Mouse (Mus musculus) retina, adult 2 months (tissue): Measurements from ENCODE around the gene Arih2.
"Not testable (repeated sequence)": the region's sequence is repeated elsewhere in the genome, so short reads cannot be mapped to it uniquely, and the experiment has no call there.

Experiments
- DNase-seq: peaks from one replicate; pipeline ENCODE4 v3.0.0-alpha.2; 2012; ENCODE audit warnings: low read depth, low spot score

Arih2 gene

DNA sequence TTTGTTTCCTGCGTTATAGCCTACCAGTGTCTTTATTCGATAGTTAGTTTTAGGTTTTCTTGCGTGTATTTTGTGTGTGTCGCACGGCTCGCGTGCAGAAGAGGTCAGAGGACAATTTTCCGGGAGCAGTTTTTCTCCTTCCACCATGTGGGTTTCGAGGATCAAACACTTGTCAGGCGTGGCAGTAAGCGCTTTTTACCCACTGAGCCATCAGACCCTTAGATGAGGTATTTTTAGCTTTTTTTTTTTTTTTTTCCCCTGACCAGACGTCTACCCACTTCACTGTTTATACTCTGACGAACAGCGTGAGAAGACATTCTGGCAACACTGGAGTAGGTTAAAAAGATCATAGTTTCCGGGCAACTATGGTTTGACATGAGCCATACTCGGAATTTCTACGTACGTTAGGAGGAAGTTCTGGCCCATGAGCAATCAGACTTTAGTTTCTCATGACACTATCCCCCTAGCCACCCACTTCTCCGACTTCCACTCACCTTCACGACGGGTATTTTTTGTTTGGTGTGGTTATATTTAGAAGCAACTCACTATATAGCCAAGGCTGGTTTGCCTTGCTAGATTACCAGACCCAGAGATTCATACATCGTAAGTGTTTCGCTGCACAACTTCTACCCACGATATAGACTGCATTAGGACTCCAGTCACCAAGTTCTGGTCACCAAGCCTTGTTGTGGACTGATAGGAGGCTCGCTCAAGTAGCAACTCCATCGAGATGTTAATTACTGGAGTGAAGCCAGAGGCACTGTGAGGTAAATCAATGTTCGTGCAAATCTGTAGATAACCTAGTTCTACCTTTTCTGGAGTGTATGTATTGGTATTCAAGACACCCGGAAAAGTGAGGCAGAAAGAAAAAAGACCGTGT, 615 bp upstream of the Arih2 start:
- DNase-seq: no peak

DNA sequence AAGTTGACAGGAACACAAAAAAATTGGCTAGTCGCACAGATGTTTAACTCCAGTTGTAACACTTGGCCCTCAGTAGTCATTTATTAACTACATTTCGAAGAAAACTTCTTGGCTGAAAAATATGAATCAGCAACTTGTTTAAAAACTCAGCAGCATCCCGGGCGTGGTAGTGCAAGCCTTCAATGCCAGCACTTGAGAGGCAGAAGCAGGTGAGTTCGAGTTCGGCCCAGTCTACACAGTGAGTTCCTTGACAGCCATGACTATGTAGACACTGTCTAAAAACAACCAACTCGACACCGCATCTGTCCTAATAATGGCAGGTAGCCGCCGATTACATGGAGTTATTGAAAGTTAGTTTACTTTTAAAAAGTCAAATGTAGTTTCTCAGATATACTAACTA, 1.0 kb downstream of the Arih2 start:
- no peak for DNase-seq

DNA sequence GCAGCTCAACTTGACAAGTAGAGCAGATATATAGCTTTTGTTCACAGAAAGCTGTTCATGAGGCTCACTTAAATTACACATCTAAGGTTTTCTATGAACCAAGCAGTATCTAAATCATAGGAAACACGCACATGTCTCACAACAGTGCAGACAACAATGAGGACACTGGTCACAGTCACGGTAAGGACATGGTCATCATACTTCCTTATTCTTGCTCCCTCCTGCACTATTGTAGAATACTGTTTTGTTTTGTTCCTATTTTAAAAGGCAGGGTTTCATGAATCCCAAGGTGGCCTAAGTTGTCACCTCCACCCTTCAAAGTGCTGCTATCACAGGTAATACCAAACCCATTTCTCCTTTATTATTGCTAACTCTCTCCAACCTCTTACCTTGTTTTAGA, 9.4 kb downstream of the Arih2 start:
- no peak for DNase-seq

DNA sequence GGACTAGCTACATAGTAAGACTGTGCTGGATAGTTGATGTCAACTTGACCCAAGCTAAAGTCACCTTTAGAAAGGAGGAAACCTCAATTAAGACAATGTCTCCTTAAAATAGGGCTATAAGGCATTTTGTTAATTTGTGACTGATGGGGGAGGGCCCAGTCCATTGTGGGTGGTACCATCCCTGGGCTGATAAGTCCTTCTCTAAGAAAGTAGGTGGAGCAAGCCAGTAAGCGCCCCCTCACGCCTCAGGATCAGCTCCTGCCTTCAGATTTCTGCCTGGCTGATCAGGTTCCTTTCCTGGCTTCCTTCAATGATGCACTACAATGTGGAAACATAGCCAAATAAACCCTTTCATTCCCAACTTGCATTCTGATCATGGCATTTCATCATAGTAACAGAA, 13.8 kb downstream of the Arih2 start:
- no peak for DNase-seq

DNA sequence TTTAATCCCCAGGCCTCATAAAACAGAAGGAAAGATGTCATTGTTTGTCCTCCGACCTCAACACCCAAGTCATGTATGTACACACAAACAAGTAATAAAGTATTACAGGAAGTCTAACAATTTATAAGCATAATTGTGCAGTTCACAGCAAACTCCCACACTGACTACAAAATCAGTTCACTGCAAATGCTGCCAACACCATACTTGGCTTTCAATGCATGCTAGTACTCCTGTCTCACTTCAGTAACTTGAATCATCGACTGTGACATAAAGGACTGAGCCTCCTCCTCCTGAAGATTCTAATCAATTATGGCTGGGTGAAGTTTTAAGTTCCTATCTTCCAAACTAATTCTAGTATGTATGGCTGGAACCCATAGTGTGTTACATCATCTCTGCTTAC, 15.3 kb downstream of the Arih2 start:
- no peak for DNase-seq

DNA sequence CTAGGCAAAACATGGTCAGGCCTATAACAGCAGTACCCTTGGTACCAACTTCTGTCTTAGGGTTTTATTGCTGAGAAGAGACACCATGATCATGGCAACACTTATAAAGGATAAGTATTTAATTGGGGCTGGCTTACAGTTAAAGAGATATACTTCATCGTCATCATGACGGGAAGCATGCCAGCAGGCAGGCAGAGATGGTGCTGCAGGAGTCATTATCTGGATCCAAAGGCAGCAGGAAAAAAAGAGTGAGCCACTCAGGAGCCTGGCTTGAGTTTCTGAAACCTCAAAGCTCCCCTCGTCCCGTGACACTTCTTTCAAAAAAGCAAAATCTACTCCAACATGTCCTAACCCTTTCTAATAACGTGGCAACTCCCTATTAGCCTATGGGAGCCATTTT, 16.8 kb downstream of the Arih2 start:
- DNase-seq: no peak

DNA sequence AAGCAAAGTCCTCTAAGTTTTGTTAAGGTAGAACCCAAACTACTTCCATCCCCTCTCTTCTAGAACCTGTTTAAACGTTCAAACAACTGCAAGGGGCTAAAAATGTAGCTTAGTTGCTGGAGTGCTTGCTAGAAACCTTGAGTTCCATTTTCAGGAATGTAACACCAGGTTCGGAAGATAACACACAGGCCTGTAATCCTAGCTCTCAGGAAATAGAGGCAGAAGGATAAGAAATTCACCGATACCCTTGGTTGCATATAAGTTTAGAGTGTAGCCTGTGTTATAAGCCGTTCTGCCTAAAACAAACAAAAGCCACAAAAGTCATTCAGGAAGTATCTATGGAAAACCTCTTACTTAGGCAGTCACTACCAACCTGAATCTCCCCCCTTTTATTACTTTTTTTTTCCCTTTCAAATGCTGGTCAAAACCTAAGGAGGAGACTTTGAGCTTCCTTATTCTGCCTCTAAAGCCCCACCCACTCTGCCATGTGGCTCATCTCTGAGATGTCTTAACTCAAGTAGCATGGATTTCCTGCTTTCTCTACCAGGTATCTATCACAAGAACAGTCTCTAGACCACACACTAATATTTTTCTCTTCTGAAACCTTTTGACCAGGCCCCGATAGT, 17.4 kb downstream of the Arih2 start:
- DNase-seq: no peak

DNA sequence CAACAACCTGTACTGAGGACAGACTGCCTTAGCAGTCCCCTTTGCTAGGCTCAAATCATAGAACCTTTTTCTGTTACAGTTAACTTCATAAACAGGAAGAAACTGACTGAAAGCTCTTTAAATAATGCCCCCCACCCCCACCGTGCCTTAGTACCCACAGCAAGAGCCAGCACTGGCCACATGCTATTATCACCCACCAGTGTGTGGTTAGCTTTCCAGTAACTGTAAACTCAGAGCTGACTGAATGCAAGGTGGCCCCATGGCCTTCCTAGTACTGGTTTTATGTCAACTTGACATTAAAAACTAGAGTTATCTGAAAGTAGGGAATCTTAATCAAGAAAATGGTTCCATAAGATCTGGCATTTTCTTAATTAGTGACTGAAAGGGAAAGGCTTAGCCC, 18.5 kb downstream of the Arih2 start:
- DNase-seq: no peak

DNA sequence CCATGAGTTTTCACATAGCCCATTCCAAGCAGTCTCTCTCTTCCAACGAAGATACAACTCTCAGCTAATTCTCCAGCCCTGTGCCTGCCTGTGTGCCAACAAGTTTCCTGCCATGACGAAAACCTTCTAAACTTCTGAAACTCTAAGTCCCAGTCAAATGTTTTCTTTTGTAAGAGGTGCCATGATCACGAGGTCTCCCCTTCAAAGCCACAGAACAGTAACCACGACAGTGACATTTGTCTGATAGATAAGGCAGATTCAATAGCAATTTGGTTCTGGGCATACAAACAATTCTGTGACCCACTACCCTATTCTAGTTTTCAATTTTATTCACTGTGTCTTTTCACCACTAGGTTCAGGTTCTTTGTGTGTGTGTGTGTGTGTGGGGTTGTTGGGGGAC, 21.0 kb downstream of the Arih2 start:
- no peak for DNase-seq

DNA sequence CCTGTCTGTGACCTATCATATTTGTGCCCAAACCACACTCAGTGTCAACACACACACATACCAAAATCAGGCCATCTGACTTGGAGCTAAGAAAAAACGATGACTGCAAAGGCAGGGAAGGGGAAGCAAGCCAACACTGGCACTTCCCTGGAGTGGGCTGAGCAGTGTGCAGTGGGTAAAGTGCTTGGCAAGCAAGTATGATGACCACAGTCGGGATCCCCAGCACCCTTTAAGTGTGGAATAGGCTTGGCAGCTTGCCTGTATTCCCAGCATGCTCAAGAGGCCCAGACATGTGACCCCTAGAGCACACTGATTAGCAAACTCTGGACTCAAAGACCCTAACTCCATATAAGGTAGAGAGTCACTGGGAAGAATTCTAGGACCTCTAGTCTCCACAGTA, 22.7 kb downstream of the Arih2 start:
- DNase-seq: no peak

DNA sequence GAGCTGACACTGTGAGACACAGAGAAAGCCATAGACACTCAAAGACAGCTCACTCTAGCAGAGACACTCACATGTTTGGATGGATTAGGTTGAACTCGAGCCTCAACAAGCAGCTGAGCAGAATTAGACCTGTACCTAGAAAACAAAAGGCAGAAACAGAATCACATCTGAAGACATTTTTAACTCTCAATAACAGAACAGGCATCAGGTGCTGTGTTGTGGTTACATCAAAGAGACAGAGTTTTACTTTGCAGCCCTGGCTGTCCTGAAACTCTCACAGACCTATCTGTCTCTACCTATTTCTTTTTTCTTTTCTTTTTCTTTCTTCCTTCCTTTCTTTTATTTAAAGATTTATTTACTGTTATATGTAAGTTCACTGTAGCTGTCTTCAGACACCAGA, 31.9 kb downstream of the Arih2 start:
- DNase-seq: no peak

DNA sequence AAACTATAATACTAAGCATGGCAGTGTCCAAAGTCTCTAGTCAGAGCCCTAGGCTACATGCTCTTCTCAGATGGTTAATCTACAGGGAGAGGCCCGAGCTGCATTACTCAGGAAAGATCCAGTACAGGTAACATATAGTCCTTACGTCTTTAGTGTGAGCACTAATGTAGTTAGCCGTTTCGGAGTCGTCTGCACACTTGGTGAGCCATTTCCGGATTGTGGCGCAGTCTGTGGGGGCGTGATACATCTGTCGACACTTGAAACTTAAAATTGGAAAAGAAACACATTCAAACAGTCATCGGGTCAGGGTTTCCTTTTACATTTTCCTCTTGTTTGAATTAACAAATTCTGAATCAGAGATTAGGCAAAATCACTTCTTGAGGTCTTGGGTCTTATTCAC, 37.7 kb downstream of the Arih2 start:
- no peak for DNase-seq

DNA sequence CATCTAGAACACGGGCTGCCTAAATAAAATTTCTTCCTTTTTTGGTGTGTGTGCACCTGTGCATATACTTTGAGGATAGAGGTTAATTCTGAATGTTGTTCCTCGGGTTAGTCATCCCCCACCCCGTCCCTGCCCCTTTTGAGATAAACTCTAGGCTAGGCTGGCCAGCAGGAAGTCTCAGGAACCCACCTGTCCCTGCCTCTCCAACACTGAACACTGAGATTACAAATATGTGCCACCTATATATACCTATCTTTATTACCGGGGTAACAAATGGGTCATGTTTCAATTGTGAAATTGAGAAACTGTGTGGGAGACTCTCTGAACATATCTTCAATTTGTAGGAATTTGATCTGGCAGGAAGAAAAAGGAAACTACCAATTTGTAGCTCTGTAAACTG, 40.3 kb downstream of the Arih2 start:
- no peak for DNase-seq

DNA sequence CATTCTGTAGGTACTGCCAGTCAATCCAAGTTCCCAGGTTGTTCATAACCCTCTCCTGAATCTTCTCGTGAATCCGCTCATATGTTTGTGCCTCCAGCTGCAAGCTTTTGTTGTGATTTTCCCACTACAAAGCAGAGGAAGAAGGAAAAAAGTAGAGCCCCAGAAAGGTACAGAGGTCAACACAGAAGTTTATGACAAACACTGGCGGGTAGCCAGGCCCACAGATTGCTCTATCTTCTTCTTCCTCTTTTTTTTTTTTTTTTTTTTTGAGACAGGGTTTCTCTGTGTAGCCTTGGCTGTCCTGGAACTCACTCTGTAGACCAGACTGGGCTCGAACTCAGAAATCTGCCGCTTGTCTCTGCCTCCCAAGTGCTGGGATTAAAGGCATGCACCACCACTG, 41.3 kb downstream of the Arih2 start:
- DNase-seq: not testable (repeated sequence)

DNA sequence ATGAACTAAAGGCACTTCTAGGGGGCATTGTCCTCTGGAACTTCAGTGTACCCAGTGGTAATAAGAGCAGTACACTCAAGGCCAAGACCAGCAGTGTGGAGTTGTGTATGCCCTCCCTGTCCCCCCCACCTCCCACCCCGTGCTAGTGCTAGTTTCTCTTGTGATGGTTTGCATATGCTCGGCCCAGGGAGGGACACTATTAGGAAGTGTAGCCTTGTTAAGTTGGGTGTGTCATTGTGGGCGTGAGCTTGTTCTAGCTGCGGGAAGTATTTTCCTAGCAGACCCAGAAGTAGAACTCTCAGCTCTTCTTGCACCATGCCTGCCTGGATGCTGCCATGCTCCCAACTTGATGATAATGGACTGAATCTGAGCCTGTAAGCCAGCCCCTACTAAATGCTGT, 47.2 kb downstream of the Arih2 start:
- DNase-seq: no peak

DNA sequence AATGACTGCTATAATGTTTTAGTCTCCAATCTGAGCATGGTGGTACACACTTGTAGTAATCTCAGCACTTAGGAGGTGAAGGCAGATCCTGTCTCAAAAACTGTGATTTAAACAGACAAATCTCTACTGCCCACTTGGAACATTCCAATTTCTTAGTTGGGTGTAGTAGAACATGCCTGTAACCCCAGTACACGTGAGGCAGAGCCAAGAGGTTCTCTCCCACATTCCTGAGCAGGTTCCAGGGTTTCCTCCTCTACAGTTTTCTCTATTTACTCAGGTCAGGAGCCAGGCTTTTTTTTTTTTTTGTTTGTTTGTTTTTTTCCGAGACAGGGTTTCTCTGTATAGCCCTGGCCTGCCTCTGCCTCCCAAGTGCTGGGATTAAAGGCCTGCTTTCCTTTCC, 49.2 kb downstream of the Arih2 start:
- no peak for DNase-seq

DNA sequence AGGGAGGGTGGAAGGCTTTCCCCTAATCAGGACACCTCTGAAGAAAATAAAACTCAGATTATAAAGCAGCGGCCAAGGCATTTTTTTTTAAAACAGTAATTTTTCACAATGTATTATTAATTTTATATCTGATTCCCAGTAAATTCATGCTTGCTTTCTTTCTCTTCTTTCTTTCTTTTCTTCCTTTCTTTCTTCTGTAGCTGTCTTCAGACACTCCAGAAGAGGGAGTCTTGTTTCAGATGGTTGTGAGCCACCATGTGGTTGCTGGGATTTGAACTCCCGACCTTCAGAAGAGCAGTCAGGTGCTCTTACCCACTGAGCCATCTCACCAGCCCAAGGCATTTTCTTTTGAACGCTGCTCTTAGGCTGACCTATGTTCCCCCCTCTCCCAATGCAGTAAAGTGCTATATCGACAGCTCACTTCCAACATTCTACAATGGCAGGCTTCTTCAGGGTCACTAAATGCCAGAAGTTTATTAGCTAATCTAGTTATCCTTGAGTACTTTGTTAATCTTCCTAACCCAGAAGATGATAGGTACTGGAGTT, 50.1 kb downstream of the Arih2 start:
- no peak for DNase-seq

DNA sequence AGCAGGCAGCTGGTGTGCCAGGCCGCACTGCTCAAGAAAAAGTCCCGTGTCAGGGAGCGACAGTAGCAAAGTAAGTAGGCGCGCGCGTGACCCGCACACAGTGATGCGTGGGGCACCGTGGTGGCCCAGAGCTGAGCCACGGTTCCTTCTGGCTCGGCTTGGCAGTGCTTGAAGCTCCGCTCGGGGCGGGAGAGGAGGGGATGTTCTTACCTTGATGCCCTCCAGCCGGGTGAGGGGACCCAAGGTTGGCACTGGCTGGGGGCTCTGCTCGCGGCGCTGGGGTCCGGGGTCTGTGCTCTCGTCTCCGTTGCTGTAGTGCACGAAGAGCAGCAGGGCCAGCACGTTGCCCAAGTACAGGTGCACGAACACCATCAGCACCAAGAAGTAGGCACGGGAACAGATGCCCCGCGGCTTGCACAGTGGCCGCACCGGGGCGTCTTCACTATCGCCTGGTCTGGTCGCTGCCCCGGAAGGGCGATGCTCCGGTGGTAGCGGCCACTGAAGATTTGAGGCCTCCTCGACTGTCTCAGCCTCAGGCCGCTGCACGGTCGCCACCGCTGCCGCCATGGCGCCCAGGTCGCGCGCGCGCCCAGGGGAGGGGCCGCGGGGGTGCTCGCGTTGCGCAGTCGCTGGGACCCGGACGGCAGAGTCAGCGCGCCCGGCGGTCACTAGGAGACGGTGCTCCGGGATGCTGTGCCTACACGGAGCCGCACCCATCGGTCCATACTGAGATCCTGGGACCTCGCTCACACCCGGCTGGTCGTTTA, 52.0 kb downstream of the Arih2 start, which contains the start of gene P4htm:
TSS of gene P4htm (minus strand) at position 670 of the 767 bp plus-strand sequence.
- DNase-seq: peak; percentile 58

DNA sequence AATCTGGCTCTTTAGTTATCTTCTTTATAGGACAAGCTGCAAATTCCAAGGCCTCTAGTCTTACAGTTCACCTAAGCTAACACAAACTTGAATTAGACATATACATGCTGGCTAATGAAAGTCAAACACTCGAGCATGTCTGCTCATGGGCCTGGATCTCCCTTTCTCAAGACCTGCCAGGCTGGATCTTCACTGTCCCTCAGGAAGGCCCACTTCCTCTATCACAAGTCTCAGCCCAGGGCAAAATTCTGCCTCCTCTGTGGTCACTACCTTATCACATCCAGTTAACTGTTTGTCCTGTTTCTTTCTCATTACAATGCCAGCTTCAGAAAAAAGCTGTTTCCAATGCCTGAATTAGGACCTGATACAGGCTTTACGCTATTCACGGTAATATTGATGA, 54.8 kb downstream of the Arih2 start:
- no peak for DNase-seq

DNA sequence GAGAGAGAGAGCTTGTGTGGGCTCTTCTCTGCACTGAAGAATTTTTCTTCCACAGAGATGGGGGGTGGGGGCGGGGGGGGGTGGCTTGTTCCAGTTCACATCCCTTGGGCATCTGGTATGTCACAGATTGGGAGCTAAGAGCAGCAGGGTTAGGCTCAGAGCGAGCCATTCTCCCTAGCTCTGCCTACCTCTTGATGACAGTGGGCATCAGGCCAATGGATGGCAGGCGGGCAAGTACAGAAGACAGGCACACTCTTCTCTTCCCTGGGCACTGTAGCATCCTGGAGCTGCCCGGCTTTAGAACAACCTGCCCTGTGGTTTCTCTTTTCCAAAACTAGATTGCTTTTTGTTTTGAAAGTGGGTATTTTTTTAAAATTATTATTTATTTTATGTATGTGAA, 57.7 kb downstream of the Arih2 start:
- DNase-seq: no peak

DNA sequence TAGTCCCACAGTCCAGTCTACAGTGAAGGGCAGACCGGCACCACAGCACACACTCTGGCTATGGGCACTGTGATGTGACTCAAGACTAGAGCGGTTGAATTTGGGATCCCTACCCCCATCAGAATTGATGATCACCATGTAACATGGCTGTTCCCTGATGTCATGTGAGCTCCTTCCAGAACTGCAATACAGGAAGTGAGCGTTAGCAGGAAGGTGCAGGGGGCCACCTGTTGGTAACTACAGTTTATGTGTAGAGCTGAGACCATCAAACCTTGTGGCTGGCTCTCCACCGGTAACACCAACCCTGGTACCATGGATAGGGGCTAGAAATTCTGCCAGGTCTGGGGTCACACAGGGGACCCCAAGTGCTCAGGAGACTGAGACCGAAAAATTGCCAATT, 60.0 kb downstream of the Arih2 start:
- no peak for DNase-seq

DNA sequence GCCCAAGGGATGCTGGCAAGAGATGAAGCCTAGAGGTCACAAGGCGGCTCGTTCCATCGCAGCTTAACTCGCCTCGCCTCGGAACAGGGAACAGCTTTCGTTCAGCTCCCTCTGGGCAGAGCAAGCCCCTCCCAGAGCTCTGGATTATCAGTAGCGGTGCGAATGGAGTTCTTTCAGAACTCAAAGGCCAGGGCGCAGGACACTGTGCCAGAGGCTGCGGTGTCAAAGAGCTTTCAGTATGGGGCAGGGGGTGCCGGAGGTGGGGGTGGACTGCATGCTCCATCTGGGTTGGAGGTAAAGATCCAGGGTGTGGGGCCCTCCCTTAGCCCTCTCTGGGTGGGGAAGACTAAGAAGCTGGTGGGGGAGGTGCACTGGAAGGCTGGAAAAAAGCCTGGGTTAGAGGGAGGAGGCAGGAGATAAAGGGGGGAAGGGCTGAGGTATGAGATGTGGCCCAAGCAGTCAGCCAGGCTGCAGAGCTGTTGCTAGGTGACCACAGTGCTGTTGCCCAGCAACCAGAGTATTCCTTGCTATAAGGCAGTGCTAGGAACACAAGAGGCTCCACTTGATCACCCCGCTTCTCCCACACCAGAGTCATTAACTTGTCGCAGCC, 61.5 kb downstream of the Arih2 start:
- DNase-seq: peak; percentile 71
